Mouse (Mus musculus): ENCODE measurements around the gene Dbr1. TPM values are rescaled to one million over a fixed set of nuclear protein-coding genes. Genes with fewer than 3 reads are reported as not detected.

Gene Dbr1
- polyA plus RNA-seq, 1 experiment: 10.8 TPM

DNA sequence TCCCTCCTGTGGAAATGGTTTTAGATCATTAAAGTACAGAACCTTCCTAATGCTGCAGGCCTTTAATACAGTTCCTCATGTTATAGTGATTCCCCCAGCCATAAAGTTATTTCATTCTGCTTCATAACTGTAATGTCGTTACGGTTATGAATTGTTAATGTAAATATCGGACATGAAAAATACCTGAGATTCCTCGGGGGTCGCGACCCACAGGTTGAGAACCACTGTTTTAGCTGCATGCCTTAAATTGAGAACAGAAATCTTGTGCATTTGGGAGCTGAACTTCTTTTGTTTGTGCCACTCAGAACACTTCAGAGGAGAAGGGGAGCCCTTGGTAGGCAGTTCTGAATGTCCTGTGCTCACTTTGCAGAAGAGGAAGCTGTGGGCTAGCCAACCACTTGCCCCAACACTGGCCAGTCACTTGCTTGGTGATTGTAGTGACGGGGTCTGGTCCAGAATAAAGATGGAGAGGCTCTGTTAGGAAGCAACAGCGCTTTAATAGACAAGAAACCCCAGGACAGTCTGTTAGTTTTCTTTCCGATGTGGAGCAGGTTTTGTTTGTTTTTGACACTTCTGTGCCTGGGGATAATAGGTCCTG is 55.0 kb downstream of the Dbr1 start:
- no peaks in the 10 kb centered on the region for H3K4me1 ChIP-seq (ENCODE audit: control insufficient read depth, insufficient read depth, low read length)
- TF ChIP-seq CTCF (IDR thresholded peaks at IDR 0.05; ENCODE audit: extremely low read depth, insufficient read depth, low read length) (no peak), POLR2A (IDR thresholded peaks at IDR 0.05; ENCODE audit: extremely low read depth, insufficient read depth, low read length) (peak; percentile 50)
- H3K4me3 ChIP-seq (ENCODE audit: insufficient read depth, low read length): peak overlapping the region; percentile 69
- H3K27ac ChIP-seq (ENCODE audit: insufficient read depth, low read length): peak overlapping the region; percentile 82

DNA sequence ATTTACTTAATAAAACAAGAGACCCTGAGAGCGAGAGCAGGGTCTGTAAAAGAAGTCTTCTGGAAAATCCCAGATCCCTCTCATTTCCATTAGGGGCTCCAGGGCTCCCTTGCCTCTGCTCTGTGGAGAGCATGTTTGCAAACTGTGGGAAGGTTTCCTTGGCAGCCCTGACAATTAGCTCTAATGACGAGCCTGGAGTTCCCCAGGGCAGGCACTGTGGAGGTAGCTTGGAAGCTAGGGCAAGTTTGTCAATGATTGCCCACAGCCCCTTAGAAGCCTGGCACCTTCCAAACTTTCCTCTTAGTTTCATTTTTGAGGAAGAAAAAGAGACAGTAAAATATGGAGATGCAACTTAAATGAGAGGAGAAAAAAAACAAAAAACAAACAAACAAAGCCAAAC is 56.2 kb downstream of the Dbr1 start:
- Histone ChIP-seq H3K4me1 (ENCODE audit: control insufficient read depth, insufficient read depth, low read length) (no peaks in the 10 kb centered on the region), H3K4me3 (ENCODE audit: insufficient read depth, low read length) (no peak overlapping the region), H3K27ac (ENCODE audit: insufficient read depth, low read length) (no peak overlapping the region)
- no peak for TF ChIP-seq CTCF (IDR thresholded peaks at IDR 0.05; ENCODE audit: extremely low read depth, insufficient read depth, low read length)
- TF ChIP-seq POLR2A (IDR thresholded peaks at IDR 0.05; ENCODE audit: extremely low read depth, insufficient read depth, low read length): no peak

DNA sequence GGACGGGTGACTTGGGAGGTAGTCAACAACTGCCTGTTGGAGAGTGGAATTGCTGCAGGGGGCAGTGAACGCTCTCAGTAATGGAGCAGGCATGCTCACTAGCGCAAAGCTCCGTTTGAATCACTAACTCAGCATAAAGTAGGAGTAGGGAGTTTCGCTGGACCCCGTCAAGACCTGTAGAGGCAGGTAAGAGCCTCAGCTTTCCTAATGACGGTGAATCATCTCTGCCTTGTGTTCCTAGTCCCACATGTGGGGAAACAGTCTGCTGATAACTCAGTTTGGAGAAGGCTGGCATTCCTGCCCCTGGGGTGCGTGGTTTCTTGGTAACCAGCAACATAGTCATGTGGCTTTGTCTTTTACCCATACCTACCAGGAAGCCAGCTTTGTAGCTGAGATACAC is 56.7 kb downstream of the Dbr1 start:
- 0 out of 2 replicates have a peak overlapping the region, but pooled peaks have one; percentile 4 for H3K27ac ChIP-seq (ENCODE audit: insufficient read depth, low read length)
- TF ChIP-seq POLR2A (IDR thresholded peaks at IDR 0.05; ENCODE audit: extremely low read depth, insufficient read depth, low read length): no peak
- no peak for TF ChIP-seq CTCF (IDR thresholded peaks at IDR 0.05; ENCODE audit: extremely low read depth, insufficient read depth, low read length)

More for the DNA sequence above, 56.7 kb downstream of the Dbr1 start:
- Histone ChIP-seq H3K4me3 (ENCODE audit: insufficient read depth, low read length) (no peak overlapping the region), H3K4me1 (ENCODE audit: control insufficient read depth, insufficient read depth, low read length) (no peaks in the 10 kb centered on the region)

Other genes with a start within 250 kb of the Dbr1 start
- 0.26 and 0.46 TPM in 2 replicates for gene Esyt3, start 217.2 kb upstream of the Dbr1 start, polyA plus RNA-seq (2012; rRNA removed)
- 176 and 178 TPM in 2 replicates for gene Mras, start 138.4 kb upstream of the Dbr1 start, polyA plus RNA-seq (2012; rRNA removed)
- 0.08 and 0.56 TPM in 2 replicates for gene Nme9, start 124.3 kb upstream of the Dbr1 start, polyA plus RNA-seq (2012; rRNA removed)
- 50.5 and 51.3 TPM in 2 replicates for gene Armc8, start 6.9 kb upstream of the Dbr1 start, polyA plus RNA-seq (2012; rRNA removed)
- gene A4gnt, start 36.7 kb downstream of the Dbr1 start, polyA plus RNA-seq (2012; rRNA removed): 0.11 and 0.17 TPM in 2 replicates
- 12.2 and 12.9 TPM in 2 replicates for gene Dzip1l, start 53.7 kb downstream of the Dbr1 start, polyA plus RNA-seq (2012; rRNA removed)
- gene Cldn18, start 141.5 kb downstream of the Dbr1 start, polyA plus RNA-seq (2012; rRNA removed): not detected in 2 replicates